Mouse (Mus musculus) thymus, adult 2 months (tissue): ENCODE data around the gene Filip1.

ENCODE experiments used
- CTCF ChIP-seq: fragments of 200-500 bp; IDR thresholded peaks from 2 replicates; pipeline ENCODE4 v1.5.1; 2012; ENCODE audit warnings: mild to moderate bottlenecking, control low read depth, low read length, moderate library complexity, borderline replicate concordance; ENCODE audit not compliant: control insufficient read depth, poor library complexity, insufficient read depth; ENCODE audit errors: extremely low read depth
- POLR2A ChIP-seq: fragments of 200-500 bp; IDR thresholded peaks from 2 replicates; pipeline ENCODE4 v1.6.1; 2012; ENCODE audit warnings: mild to moderate bottlenecking, low read length, control low read depth, moderate library complexity; ENCODE audit not compliant: control insufficient read depth, poor library complexity, insufficient read depth; ENCODE audit errors: extremely low read depth

GRCm38 (mm10) chr9:79766991-79767545 lies 245.6 kb downstream of the Filip1 start:
- TF ChIP-seq CTCF, result no peak
- no peak for TF ChIP-seq POLR2A
